Mouse (Mus musculus) lung, embryonic 15.5 days (tissue): ENCODE measurements at regions not wholly inside any gene's neighbourhood (a gene's known extent, or its start where the extent isn't known, plus 50 kb on each side); places are given as distances from the start of the nearest gene placed in this dataset.
"Not testable (repeated sequence)": the region's sequence is repeated elsewhere in the genome, so short reads cannot be mapped to it uniquely, and the experiment has no call there.

Experiments
- ATAC-seq: fragments of 200-750 bp; cut with Nextera tagmentation; 2 replicates; pipeline ENCODE4 v1.8.0; 2017; ENCODE audit warnings: moderate number of reproducible peaks, borderline replicate concordance; ENCODE audit not compliant: low FRiP score, low TSS enrichment; ENCODE audit errors: extremely low read depth
- H3K27ac ChIP-seq: fragments of 300-500 bp; sonication (generic); 2 replicates; pipeline ENCODE4 v1.5.1; 2015; ENCODE audit warnings: moderate library complexity, mild to moderate bottlenecking, inconsistent platforms
- H3K27me3 ChIP-seq: fragments of 300-500 bp; sonication (generic); 2 replicates; pipeline ENCODE4 v1.6.1; 2015; ENCODE audit warnings: inconsistent platforms
- H3K36me3 ChIP-seq: fragments of 300-500 bp; sonication (generic); 2 replicates; pipeline ENCODE4 v1.6.1; 2015; ENCODE audit warnings: inconsistent platforms
- H3K4me1 ChIP-seq: fragments of 300-500 bp; sonication (generic); 2 replicates; pipeline ENCODE4 v1.6.1; 2015; ENCODE audit warnings: inconsistent platforms
- H3K4me2 ChIP-seq: fragments of 300-500 bp; sonication (generic); 2 replicates; pipeline ENCODE4 v1.6.1; 2015; ENCODE audit warnings: inconsistent platforms, mild to moderate bottlenecking, moderate library complexity
- H3K4me3 ChIP-seq: fragments of 300-500 bp; sonication (generic); 2 replicates; pipeline ENCODE4 v1.5.1; 2015; ENCODE audit warnings: mild to moderate bottlenecking, inconsistent platforms
- H3K9ac ChIP-seq: fragments of 300-500 bp; sonication (generic); 2 replicates; pipeline ENCODE4 v1.6.1; 2015; ENCODE audit warnings: inconsistent platforms
- H3K9me3 ChIP-seq: fragments of 300-500 bp; sonication (generic); 2 replicates; pipeline ENCODE4 v1.6.1; 2016; ENCODE audit warnings: inconsistent platforms
- WGBS: fragments of 180-500 bp; shearing (Covaris S2); methylation state at CpG from one replicate; pipeline ENCODE4 v1.1.7; 2015; 5-methylcytosine and 5-hydroxymethylcytosine counted together

DNA sequence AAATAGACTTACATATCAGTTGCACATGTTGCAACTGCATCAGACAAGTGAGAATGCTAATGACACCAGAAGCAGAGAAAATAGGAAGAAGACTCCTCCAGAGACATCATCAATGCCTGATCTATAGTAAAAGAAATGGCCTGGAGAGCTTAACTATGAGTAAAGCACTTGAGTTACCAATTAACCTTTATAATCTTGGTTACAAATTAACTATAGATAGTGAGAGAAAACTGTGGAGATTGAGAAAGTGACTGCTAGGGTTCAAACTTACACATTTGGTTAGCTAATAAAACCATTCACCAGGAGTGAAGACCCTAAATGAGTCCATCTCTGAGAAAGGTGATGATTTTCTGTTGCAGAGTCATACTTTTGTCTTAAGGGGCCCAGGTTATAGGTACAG, 307.4 kb downstream of the Phex start:
- no peaks in the 10 kb centered on the region for H3K4me1 ChIP-seq
- no peak for ATAC-seq
- H3K4me2 ChIP-seq, result no peak overlapping the region
- H3K36me3 ChIP-seq, result no peaks in the 10 kb centered on the region
- H3K4me3 ChIP-seq, result no peak overlapping the region
- no peaks in the 10 kb centered on the region for H3K27me3 ChIP-seq
- no peak overlapping the region for H3K27ac ChIP-seq
- no peak overlapping the region for H3K9ac ChIP-seq
- no peaks in the 10 kb centered on the region for H3K9me3 ChIP-seq

DNA sequence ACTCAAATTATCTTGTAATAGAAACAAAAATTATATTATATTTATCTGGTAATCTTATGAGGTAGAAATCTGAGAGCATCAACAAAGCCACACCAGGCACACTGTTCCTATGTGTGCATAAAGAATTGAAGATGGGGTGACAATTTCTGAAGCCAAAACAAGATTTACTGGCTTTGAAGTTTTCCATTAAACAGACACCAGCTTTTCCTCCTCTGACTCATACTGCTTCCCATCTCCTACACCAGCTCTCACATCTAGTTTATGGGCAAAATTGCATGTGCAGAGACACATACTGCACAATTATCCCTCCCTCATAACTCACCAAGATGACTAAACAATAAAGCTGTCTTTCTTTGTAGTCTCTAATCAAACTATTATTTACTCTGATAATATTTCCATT, 335.1 kb downstream of the Phex start:
- H3K4me2 ChIP-seq, result no peak overlapping the region

DNA sequence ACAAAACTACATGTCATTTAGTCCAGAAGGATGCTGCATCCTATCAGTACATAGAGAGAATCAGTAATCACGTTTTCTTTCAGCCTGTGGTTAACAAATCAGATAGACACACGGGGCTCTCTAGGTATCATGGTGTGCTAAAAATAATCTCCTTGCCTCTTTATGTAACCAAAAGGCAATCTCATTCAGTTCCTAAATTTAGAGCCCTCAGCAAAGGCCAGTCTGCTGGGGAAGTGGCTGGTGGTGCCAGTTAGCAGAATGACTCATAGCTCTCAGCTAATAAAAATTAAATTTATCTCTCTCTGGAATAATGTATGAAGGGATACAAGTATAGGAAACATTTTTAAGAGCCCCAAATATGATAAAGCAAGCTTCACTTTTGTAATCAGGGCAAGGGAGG, 335.5 kb downstream of the Phex start:
- Histone ChIP-seq H3K27ac (no peak overlapping the region), H3K4me3 (no peak overlapping the region), H3K27me3 (no peaks in the 10 kb centered on the region), H3K4me1 (no peaks in the 10 kb centered on the region), H3K9me3 (no peaks in the 10 kb centered on the region), H3K36me3 (no peaks in the 10 kb centered on the region), H3K9ac (no peak overlapping the region), H3K4me2 (no peak overlapping the region)
- 15% methylated on average over 2 of the region's 2 CpGs for WGBS
- ATAC-seq, result no peak

More for the DNA sequence above, 335.1 kb downstream of the Phex start:
- H3K9ac ChIP-seq, result no peak overlapping the region
- no peaks in the 10 kb centered on the region for H3K4me1 ChIP-seq
- H3K27me3 ChIP-seq, result no peaks in the 10 kb centered on the region
- H3K4me3 ChIP-seq, result no peak overlapping the region
- no peak for ATAC-seq
- no peaks in the 10 kb centered on the region for H3K36me3 ChIP-seq
- H3K9me3 ChIP-seq, result no peaks in the 10 kb centered on the region
- no peak overlapping the region for H3K27ac ChIP-seq

DNA sequence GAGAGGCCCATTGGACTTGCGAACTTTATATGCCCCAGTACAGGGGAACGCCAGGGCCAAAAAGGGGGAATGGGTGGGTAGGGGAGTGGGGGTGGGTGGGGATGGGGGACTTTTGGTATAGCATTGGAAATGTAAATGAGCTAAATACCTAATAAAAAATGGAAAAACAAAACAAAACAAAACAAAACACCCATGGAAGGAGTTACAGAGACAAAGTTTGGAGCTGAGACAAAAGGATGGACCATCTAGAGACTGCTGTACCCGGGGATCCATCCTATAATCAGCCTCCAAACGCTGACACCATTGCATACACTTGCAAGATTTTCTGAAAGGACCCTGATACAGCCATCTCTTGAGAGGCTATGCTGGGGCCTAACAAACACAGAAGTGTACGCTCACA, 337.1 kb downstream of the Phex start:
- not testable (repeated sequence) for H3K27me3 ChIP-seq, H3K4me3 ChIP-seq, H3K4me1 ChIP-seq, H3K36me3 ChIP-seq, H3K27ac ChIP-seq, H3K9ac ChIP-seq, H3K4me2 ChIP-seq, ATAC-seq, H3K9me3 ChIP-seq
- 80% methylated on average over 4 of the region's 5 CpGs for WGBS

DNA sequence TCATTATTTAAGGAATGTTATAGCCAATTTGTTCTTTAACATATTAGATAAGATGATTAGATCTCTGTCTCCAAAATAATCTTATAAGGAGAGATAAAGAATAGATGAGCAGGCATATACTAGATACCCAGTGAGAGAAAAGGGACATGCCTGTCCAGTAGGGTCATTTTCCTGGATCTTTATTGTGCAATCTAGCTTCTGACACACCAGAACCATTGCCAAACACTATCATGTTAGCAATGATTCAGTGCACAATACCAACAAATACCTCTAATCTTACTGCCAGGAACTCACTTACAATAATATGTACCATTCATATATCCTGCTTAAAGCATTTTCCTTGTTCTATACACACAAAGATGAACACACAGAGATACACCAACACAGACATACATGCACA, 338.9 kb downstream of the Phex start:
- H3K27ac ChIP-seq, result no peak overlapping the region
- no peak for ATAC-seq
- H3K9me3 ChIP-seq, result no peaks in the 10 kb centered on the region
- no peaks in the 10 kb centered on the region for H3K4me1 ChIP-seq
- H3K4me3 ChIP-seq, result no peak overlapping the region
- H3K4me2 ChIP-seq, result no peak overlapping the region
- H3K27me3 ChIP-seq, result no peaks in the 10 kb centered on the region
- no peak overlapping the region for H3K9ac ChIP-seq
- no peaks in the 10 kb centered on the region for H3K36me3 ChIP-seq

DNA sequence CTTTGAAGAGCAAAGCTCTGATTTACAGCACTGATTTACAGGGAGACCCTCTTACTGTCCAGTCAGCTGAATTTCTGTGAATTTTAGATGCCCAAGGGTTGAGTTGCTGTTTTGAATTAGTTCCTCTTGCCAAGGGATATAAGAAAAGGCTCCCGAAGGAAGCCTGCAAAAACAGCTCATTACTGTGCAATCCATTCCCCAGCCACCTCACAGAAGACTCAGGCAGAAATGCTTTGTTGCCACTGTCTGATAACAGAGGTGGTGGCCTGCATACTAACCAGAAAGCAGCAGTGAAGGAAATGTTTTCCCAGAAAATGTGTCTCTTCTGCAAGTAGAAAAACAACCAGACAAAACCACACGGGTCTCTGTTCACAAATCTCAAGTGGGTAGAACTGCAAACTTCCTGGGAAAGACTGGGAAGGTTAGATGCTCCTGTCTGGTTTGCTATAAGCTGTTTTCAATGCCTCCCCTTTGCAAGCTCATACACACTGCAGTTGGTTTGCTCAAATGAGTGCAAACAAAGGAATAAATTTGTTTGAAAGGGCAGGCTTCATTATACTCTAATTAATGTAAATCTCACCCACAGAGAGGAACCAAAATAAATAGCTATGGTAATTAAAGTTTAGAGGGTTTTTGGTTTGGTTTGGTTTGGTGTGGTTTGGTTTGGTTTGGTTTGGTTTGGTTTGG, 363.3 kb downstream of the Phex start:
- no peak overlapping the region for H3K4me2 ChIP-seq
- WGBS, result 23% methylated on average over 2 of the region's 2 CpGs
- H3K4me3 ChIP-seq, result no peak overlapping the region
- H3K9ac ChIP-seq, result no peak overlapping the region
- H3K9me3 ChIP-seq, result no peaks in the 10 kb centered on the region
- no peaks in the 10 kb centered on the region for H3K4me1 ChIP-seq
- no peaks in the 10 kb centered on the region for H3K36me3 ChIP-seq
- no peaks in the 10 kb centered on the region for H3K27me3 ChIP-seq
- no peak overlapping the region for H3K27ac ChIP-seq
- ATAC-seq, result no peak

DNA sequence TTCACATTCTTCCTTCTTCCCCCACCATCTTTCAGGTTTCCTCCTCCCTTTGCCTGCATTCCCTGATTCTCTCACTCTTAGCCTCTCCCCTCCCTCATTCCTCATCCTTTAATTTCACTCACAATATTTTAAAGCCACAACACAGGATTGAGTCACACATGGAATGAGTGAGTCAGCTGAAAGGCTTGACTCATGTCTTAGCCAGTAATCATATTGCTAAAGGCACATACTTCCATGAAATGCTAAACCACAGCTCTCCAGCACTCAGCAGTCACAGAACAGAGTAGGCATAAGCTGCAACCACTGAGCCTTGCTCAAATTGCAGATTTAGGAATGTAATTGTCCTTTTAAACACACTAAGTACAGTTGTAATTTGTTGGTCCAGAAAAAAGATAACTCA, 386.2 kb downstream of the Phex start:
- Histone ChIP-seq H3K27me3 (no peaks in the 10 kb centered on the region), H3K9me3 (no peaks in the 10 kb centered on the region), H3K4me1 (no peaks in the 10 kb centered on the region), H3K36me3 (no peaks in the 10 kb centered on the region), H3K9ac (no peak overlapping the region), H3K4me3 (no peak overlapping the region), H3K4me2 (no peak overlapping the region), H3K27ac (no peak overlapping the region)
- no peak for ATAC-seq

DNA sequence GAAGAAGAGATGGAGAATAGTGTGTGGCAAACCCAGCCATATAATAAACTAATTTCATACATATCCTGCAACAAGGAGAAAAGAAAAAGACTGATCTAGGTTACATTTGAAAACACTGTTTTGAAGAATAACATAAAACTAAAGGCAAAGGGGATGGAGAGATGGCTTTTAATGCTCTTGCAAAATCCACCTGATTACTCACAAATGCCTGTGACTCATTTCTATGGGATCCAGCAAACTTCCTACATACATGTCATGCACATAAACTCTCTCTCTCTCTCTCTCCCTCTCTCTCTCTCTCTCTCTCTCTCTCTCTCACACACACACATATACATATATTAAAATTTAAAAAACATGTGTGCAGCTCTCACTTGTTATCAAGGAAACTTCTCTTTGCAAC, 390.8 kb downstream of the Phex start:
- H3K27me3 ChIP-seq, result no peaks in the 10 kb centered on the region
- no peaks in the 10 kb centered on the region for H3K36me3 ChIP-seq
- no peaks in the 10 kb centered on the region for H3K4me1 ChIP-seq
- H3K4me2 ChIP-seq, result no peak overlapping the region
- no peak overlapping the region for H3K9ac ChIP-seq
- no peak for ATAC-seq
- no peak overlapping the region for H3K27ac ChIP-seq
- no peaks in the 10 kb centered on the region for H3K9me3 ChIP-seq
- H3K4me3 ChIP-seq, result no peak overlapping the region

DNA sequence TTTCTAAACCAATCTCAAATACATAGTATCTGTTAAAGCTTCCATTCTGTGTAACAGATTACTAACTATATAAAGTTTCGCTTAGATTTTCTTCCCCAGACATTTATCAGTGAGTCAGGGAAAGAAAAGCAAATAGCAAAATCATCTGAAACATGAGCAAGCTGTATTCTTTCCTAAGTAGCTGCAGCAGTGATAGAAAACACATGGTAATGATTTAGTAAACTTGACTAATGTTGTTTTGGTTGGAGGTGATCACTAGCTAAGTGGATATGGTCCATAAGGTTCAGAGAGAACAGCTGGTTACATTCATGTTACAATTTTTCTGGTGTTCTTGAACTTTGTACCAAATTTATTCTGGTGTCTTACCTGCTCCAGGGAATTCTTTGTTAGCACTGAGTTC, 393.3 kb downstream of the Phex start:
- H3K27ac ChIP-seq, result no peak overlapping the region
- no peak overlapping the region for H3K4me3 ChIP-seq
- H3K9ac ChIP-seq, result no peak overlapping the region
- no peaks in the 10 kb centered on the region for H3K4me1 ChIP-seq
- H3K36me3 ChIP-seq, result no peaks in the 10 kb centered on the region
- H3K27me3 ChIP-seq, result no peaks in the 10 kb centered on the region
- ATAC-seq, result no peak
- H3K4me2 ChIP-seq, result no peak overlapping the region
- H3K9me3 ChIP-seq, result no peaks in the 10 kb centered on the region
- WGBS, result 25% methylated on average over 1 of the region's 1 CpGs

DNA sequence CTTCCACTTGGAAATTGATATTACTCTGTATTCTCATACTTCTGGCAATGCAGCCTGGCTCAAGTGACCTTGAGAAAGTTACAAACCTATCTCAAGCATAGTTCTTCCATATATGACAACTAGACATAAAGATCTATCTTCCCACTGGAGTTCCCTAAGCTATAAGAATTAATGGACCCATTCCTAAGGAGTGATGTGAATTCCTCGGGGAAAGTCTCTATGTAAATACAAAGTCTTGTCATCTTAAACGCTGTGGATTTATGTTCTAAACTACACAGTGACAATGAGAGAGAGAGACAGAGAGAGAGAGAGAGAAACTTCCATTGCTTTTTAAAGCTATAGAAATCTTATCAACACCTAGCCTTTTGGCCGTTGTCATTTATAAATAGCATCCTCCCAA, 394.8 kb downstream of the Phex start:
- no peak for ATAC-seq
- 59% methylated on average over 3 of the region's 3 CpGs for WGBS
- H3K4me1 ChIP-seq, result no peaks in the 10 kb centered on the region
- no peaks in the 10 kb centered on the region for H3K36me3 ChIP-seq
- no peaks in the 10 kb centered on the region for H3K27me3 ChIP-seq
- H3K9me3 ChIP-seq, result no peaks in the 10 kb centered on the region
- H3K4me2 ChIP-seq, result no peak overlapping the region
- no peak overlapping the region for H3K9ac ChIP-seq
- no peak overlapping the region for H3K4me3 ChIP-seq
- no peak overlapping the region for H3K27ac ChIP-seq

DNA sequence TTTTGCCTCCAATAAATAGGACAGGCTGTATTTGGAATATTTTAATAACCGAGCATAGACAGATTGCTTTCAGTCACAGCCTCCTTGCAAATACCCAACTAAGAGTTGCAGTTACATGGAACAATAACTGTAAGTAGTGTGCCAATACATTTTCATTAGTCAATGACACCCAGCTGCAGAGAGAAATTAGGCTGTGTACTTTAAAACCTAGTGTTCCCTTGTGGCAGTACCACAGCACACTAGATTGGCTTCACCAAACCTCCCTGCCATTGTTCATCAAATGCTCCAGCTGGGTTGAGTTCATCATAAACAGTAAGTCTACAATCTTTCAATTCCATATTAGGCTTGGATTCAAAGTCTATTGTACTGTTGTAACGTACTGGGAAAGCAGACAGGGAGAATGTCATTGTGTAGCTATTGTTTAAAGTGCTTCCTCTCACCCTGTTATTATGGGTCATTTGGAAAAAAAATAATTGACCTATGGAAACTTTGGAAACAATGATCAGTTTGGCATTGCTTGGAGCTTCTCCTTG, 425.1 kb downstream of the Phex start:
- 71% methylated on average over 2 of the region's 2 CpGs for WGBS
- Histone ChIP-seq H3K9ac (no peak overlapping the region), H3K4me3 (no peak overlapping the region), H3K27me3 (no peaks in the 10 kb centered on the region), H3K9me3 (no peaks in the 10 kb centered on the region), H3K4me1 (no peaks in the 10 kb centered on the region), H3K27ac (no peak overlapping the region), H3K36me3 (no peaks in the 10 kb centered on the region), H3K4me2 (no peak overlapping the region)
- ATAC-seq, result no peak

DNA sequence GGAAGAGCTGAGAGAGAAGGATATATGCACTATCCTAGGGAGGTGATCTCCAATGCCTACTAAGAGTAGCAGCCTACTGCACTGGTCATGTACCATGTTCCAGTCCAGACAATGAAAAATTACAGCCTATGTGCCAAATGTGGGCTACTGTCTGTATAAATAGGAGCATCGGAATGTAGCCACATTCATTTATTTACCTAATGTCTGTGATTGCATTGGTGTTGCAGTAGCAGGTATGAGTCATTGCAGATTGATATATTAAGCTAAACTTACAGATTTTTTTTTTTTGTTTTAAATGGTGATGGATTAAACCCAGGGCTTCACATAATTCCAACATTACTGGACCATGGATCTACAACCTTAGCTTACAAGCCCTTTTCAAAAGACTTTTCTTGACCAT, 468.0 kb downstream of the Phex start:
- no peak for ATAC-seq
- H3K4me2 ChIP-seq, result no peak overlapping the region
- no peak overlapping the region for H3K27ac ChIP-seq
- no peaks in the 10 kb centered on the region for H3K9me3 ChIP-seq
- no peaks in the 10 kb centered on the region for H3K27me3 ChIP-seq
- H3K4me3 ChIP-seq, result no peak overlapping the region
- WGBS, result 65% methylated on average over 1 of the region's 1 CpGs
- no peaks in the 10 kb centered on the region for H3K36me3 ChIP-seq
- H3K9ac ChIP-seq, result no peak overlapping the region
- no peaks in the 10 kb centered on the region for H3K4me1 ChIP-seq

DNA sequence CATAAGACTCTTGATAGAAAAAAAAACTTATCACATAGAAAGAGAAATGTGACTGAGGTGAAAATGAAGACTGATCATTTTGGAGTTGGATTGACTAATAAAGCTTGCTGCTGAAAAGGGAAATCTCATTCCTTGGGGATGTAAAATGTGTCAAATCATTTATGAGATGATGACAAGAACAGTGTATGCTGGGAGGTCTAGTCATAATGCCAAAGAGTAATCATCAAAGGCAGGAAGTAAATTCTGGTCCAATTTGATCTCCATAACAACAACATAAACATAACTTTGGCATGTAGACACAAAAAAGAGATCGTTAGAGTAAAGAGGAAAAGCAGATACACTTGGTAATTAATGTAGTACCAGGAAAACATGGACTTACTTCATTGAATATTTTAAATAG, 470.9 kb downstream of the Phex start:
- Histone ChIP-seq H3K4me1 (no peaks in the 10 kb centered on the region), H3K9me3 (no peaks in the 10 kb centered on the region), H3K4me2 (no peak overlapping the region), H3K27me3 (no peaks in the 10 kb centered on the region), H3K9ac (no peak overlapping the region), H3K36me3 (no peaks in the 10 kb centered on the region), H3K4me3 (no peak overlapping the region), H3K27ac (no peak overlapping the region)
- 61% methylated on average over 1 of the region's 1 CpGs for WGBS
- ATAC-seq, result peak; percentile 67; the same call in 1 of the 2 replicates
